Mouse (Mus musculus) retina, adult 2 months (tissue): ENCODE results near the gene Tcaf2.

Experiments used
- DNase-seq: peaks from one replicate; pipeline ENCODE4 v3.0.0-alpha.2; 2012; ENCODE audit warnings: low read depth, low spot score

The Tcaf2 gene

GRCm38 (mm10) chr6:42644912-42645549 is at the start of gene Tcaf2:
Tcaf2 (minus strand) TSS chr6:42645254.
- DNase-seq, result peak; percentile 22

- DNase-seq, result no peak
Measured at GRCm38 (mm10) chr6:42692517-42693190, 47.6 kb upstream of the Tcaf2 start.

- no peak for DNase-seq
Measured at GRCm38 (mm10) chr6:42692154-42692516, 47.1 kb upstream of the Tcaf2 start.

GRCm38 (mm10) chr6:42689761-42690160 is 44.7 kb upstream of the Tcaf2 start:
- no peak for DNase-seq

- no peak for DNase-seq
Measured at GRCm38 (mm10) chr6:42687907-42688306, 42.9 kb upstream of the Tcaf2 start.

- no peak for DNase-seq
Measured at GRCm38 (mm10) chr6:42680077-42680476, 35.0 kb upstream of the Tcaf2 start.

GRCm38 (mm10) chr6:42676011-42676410 is 31.0 kb upstream of the Tcaf2 start:
- no peak for DNase-seq

- DNase-seq, result no peak
Measured at GRCm38 (mm10) chr6:42671767-42672166, 26.7 kb upstream of the Tcaf2 start.

GRCm38 (mm10) chr6:42667722-42668121 is 22.7 kb upstream of the Tcaf2 start:
- no peak for DNase-seq

GRCm38 (mm10) chr6:42661739-42662138 is 16.7 kb upstream of the Tcaf2 start:
- DNase-seq, result no peak

- DNase-seq, result no peak
Measured at GRCm38 (mm10) chr6:42634393-42634792, 10.7 kb downstream of the Tcaf2 start.

GRCm38 (mm10) chr6:42631395-42631794 is 13.7 kb downstream of the Tcaf2 start:
- no peak for DNase-seq

- DNase-seq, result no peak
Measured at GRCm38 (mm10) chr6:42616904-42617303, 28.1 kb downstream of the Tcaf2 start.

- no peak for DNase-seq
Measured at GRCm38 (mm10) chr6:42612218-42612617, 32.8 kb downstream of the Tcaf2 start.

GRCm38 (mm10) chr6:42610954-42611522 is 34.0 kb downstream of the Tcaf2 start:
- DNase-seq, result no peak

- no peak for DNase-seq
Measured at GRCm38 (mm10) chr6:42597592-42597991, 47.5 kb downstream of the Tcaf2 start, which contains the start of gene Tcaf3. Tcaf3 (minus strand) TSS chr6:42597692.

- no peak for DNase-seq
Measured at GRCm38 (mm10) chr6:42593138-42593882, 51.7 kb downstream of the Tcaf2 start.

GRCm38 (mm10) chr6:42586569-42586968 is 58.5 kb downstream of the Tcaf2 start:
- DNase-seq, result no peak

- peak; percentile 2 for DNase-seq
Measured at GRCm38 (mm10) chr6:42583488-42583872, 61.6 kb downstream of the Tcaf2 start.

- DNase-seq, result no peak
Measured at GRCm38 (mm10) chr6:42582741-42583487, 62.1 kb downstream of the Tcaf2 start.

GRCm38 (mm10) chr6:42578678-42579077 is 66.4 kb downstream of the Tcaf2 start:
- DNase-seq, result no peak

- DNase-seq, result no peak
Measured at GRCm38 (mm10) chr6:42577433-42577832, 67.6 kb downstream of the Tcaf2 start.
